Mouse (Mus musculus): ENCODE measurements around the gene Clip3.

Clip3 gene

DNA sequence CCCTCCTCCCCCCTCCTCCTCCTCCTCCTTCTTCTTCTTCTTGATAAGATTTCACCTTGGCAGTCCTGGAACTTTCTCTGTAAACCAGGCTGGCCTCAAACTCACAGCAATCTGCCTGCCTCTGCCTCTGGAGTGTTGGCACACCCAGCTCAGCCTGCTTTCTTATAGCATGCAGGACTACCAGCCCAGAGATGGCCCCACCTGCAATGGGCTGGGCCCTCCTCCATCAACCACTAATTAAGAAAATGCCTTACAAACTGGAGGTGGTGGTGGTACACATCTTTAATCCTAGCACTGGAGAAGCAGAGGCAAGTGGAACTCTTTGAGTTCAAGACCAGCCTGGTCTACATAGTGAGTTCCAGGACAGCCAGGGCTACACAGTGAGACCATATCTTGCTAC lies 34.9 kb downstream of the Clip3 start:
- DNase-seq (ENCODE audit: low read depth, low spot score) = no peak

DNA sequence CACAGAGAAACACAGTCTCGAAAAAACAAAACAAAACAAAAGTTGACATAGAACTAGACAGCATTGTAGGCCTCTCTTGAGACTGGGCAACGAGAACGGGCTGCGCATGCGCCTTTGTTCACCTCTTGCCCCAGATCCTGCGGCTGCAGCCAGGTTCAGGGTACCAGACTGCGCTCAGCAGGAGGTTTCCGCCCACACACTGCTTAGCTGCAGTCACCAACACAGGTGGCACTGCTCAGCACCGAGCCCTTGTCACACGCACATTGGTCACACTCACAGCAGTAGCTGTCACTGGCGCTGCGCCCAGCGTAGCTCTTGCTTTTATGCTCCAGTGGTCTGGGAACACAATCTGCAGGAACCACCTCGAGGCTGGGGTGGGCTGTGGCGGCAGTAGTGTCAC lies 35.6 kb downstream of the Clip3 start:
- no peak for DNase-seq (ENCODE audit: low read depth, low spot score)

DNA sequence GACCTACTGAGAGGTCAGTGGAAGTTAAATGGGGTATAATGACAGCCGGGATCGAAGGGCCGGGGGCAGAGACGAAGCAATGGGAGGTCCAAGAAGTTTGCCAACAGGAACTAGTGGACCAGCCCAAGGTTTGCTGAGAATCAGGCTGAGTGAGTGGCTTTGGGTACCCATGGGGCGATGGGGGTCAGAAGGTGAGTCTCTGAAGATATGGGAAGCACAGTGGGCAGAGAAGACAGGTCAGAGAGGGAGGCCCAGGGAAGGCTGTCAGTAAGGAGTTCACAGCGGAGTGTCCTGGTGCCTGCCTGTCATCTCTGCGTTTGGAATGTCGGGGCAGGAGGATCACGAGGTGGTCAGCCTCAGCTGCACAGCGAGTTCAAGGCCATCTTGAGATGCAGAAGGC lies 36.9 kb downstream of the Clip3 start:
- DNase-seq (ENCODE audit: low read depth, low spot score) = no peak

DNA sequence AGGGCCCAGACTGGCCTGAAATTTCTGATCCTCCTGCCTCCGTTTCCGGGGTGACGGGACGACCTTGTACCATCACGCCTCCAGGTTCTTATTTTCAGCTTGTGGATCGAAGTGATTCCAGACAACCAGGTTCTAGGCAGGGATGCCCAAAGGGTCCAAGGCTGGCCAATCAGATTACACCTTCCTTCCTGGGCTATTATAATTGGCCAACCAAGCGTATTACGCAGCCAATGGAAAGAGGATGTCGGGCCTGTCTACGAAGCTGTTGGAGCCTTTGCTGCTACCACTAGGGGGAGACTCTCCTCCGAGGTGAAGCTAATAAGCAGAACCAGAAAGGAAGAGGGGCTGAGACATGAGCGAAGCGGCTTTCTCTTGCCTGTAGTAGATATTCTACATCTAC lies 40.4 kb downstream of the Clip3 start:
- DNase-seq (ENCODE audit: low read depth, low spot score) = peak; percentile 99

DNA sequence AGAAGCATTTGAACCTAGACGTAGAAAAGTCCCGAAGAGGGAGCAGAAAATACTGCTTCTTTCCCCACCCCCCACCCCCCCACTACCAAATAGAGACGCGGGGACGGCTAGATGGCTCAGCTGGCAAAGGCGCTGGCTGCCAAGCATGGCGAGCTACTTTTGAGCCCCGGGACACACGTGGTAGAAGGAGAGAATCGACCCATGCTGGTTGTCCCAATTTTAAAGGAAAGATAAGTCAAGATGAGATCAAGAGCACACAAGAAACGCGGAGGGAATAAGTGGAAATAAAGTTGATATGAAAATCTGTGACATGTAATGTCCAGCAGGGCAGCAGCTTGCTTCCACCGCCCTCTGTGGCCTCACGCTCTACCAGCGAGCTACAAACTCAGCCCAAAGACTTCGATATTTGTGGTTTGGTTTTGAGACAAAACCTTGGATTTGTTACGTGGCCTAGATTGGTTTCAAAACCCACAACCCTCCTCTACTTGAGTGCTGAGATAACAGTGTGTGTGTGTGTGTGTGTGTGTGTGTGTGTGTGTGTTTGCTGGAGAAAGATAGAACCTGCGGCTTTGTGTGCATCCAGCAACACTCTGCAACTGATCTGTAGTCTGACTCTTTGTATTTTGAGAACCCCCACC lies 41.2 kb downstream of the Clip3 start:
- no peak for DNase-seq (ENCODE audit: low read depth, low spot score)

DNA sequence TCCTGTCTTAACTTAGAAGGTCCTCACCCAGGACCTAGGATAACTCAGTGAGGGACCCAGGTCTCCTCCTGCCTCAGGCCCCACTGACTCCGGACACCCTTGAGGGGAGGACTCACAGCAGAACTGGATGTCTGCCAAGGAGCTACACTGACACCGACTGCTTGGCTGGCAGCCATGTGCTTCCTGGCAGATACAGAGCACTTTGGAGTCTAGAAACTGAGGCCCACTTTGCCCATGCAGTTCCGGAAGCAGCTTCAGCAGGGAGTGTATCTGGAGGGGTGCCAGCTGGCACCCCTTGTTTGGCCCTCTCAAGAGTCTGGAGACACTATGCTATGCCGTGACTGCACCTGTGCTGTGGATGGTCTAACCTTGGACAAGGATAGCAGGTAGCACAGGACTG lies 41.9 kb downstream of the Clip3 start:
- DNase-seq (ENCODE audit: low read depth, low spot score) = no peak

DNA sequence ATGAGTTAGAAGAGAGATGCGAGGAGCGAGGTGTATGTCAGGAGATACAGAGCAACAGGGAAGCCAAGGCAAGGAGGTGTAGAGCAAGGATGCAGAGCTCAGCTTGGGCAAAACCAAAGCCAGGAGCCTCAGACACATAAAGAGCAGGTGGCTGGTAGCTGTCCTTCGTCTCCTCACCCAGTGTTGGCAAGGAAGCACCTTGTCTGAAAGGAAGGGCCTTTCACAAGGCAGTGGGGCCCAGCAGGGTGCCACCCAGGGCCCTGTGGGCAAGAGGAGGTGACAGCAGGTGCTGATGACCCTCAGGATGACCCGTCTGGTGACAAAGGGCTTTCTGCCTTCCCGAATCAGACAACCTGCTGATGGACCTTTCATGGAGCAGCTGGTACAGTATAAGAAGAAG lies 43.0 kb downstream of the Clip3 start:
- DNase-seq (ENCODE audit: low read depth, low spot score) = no peak

DNA sequence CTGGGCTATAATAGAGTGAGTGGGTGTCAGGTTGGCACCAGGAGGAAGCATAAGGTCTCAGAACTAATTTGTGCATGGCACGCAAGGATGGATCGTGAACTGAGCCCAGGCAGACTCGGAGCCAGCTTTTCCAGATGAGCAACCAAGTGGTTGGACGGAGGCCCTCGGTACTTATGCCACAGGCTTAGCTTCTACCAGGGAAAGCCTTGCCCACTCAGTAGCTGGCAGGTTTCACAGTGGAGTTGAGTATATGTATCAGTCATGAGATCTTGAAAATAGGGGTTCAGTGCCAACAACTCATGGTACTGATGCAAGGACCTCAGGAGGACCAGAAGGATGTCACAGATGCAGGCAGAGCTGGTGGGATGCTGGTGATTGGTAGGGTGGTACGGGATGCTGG lies 44.2 kb downstream of the Clip3 start:
- DNase-seq (ENCODE audit: low read depth, low spot score) = no peak

DNA sequence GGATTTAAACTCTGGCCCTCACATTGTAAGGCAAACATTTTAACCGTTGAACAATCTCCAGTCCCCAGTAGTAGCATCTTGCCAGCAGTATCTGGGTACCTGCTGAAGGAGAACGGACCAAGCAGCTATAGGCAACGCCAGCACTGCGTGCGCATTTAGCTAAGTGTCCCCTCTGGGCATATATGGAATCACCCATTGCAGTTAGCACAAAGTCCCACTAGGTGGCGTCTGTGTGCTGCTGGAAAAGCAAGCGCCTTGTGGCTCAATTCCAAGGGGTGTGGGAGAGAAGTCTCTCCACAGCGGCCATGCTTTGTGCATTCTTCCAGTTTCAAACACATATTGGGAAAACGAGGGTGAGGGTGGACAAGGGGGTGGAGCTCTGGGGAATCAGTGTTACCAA lies 44.9 kb downstream of the Clip3 start:
- peak; percentile 90 for DNase-seq (ENCODE audit: low read depth, low spot score)

DNA sequence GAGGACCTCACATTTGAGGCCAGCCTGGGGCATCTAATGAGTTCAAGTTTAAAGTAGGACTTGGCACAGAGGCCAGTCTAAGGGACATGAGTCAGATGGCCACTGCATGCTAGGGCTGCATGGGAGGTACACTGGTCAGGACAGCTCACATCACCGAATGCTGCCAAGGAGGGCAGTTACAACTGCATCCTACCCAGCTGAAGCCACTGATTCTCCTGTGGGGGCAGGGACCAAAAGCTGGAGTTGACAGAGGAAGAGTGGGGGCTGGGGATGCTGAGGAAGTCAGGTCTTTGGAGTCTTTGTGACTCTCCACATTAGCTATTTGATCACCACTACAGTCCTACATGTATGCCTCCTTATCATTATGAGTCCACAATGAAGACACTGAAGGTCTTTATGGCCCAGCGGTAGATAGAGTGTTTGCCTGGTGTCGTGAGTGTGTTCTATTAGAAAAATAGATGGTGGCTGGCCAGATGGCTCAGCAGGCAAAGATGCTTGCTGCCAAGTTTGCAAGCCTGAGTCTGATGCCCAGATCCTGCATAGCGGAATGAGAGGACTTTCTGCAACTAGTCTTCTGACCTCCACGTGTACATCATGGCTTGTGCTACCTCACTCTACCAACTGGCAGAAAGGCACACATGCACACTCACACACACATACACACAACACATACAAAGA lies 48.0 kb downstream of the Clip3 start:
- no peak for DNase-seq (ENCODE audit: low read depth, low spot score)

DNA sequence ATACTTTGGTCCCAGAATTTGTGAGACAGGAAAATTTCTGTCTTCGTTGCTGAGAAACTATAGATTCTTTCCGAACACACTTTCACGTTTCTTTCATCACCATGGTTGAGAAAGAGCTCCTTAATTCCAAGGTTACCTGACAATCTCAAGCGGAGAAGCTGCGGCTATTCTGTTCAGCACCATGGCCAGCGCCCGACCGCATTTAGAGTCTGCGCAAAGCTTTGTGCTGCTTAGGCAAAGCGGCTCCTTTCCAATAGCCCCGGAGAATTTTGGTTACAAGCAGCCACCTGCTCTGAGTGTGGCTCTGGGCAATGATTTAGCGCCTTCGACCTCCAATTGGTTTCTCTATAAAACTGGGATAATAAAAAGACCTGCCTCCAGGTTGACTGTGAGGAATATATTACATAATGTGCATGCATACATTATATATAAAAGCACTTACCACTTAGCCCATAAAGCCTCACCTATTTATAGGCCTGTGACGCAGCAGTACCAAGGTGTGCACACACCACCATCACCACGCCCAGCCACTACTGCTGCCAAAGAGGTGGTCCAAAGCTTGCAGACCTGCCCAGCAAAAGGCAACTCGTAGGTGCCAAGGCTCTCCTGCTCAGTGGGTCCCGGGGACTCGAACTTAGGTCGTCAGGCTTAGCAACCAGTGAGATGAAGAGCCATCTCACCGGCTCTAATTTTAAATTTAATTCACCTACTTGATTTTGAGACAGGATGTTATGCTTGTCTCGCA lies 55.3 kb downstream of the Clip3 start:
- DNase-seq (ENCODE audit: low read depth, low spot score) = no peak

DNA sequence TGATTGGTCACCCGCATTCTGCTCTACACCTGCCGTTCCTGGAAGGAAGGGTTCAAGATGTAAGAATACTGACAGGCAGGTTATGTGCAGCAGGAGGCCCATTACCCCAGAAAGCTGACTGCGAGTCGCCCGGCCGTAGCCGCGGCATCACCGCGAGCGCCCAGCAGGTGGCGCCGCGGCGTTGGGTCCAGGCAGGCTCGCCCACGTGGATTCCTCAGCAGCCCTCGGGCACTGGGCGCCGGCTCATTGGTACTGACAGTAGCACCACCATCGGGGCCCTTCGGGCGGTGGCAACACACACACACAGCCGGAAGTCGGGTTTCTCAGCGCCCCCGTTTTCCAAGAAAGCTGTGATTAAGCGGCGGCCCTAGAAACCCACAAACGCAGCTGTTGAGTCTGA lies 56.3 kb downstream of the Clip3 start:
- DNase-seq (ENCODE audit: low read depth, low spot score) = peak; percentile 69

DNA sequence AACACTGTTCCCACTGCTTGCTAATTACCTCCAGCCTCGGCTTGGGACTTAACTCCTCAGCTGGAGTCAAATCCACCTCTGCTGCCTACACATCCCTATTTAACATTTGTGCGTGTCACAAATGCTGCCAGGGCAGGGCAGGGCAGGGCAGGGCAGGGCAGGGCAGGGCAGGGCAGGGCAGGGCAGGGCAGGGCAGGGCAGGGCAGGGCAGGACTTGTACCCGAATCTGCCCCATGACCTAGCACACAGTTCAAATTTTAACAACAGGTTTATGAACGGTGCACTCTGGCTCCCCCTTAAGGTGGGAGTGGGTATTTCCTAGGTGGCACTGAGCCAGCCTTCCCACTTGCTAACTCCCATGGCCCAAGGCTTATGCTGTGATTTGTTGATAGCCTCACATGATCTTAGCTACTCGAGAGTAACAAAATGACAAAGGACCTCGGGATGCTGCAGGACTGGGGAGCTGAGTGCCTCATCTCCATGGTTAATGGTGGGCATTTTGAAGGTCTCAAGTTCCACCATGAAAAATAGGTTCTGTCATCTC lies 61.8 kb downstream of the Clip3 start:
- no peak for DNase-seq (ENCODE audit: low read depth, low spot score)

DNA sequence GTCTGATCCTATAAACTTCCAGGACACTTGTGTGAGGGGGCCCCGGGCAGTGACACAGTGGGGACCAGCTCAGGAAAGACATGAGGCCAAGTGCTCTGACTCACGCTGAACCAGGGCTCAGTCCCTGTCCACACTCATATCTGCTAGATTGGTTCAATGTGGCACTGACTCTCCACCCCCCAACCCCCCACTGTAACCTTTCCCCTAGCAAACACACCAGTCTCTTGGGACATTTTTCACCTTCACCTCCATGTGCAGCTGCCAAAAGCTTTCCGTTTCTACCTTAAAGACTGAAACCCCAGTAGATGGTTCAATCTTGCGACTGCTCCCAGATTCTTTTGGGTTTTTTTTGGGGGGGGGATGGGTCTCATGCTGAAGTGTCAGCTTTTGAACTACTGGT lies 62.5 kb downstream of the Clip3 start:
- no peak for DNase-seq (ENCODE audit: low read depth, low spot score)

Data from telencephalon, adult 2 months (tissue).